Comparison of ENCODE assay signal across 8 mouse cellular contexts in genomic region chr11:97659990-97660714, GRCm38 (mm10). TPM values are rescaled to one million over a fixed set of nuclear protein-coding genes. Genes with fewer than 3 reads are reported as not detected.
DNase-seq lines count a peak whose midpoint lies in the region; ATAC-seq lines count a peak whose summit lies in the region.

No protein-coding gene starts in this region.

- intact Hi-C loops in left cerebral cortex, postnatal 36 days (cut with DNase I) = loop anchor here (5.0 kb wide), 1 partner anchor 37 kb away; no protein-coding TSS in a partner anchor

- peak; percentile 86 to 94 for DNase-seq in adrenal gland, adult (ENCODE audit: inconsistent age in 2 of 2, low spot score in 1 of 2)
- DNase-seq in adrenal gland, adult 8-10 months = no peak
- DNase-seq in gastrocnemius, postnatal 25 days = peak; percentile 87
- DNase-seq in left cerebral cortex, postnatal 36 days (ENCODE audit: low spot score in 2 of 2) = peak; percentile 82 to 86
- peak; percentile 72 for DNase-seq in skeletal muscle tissue, adult 2 months (ENCODE audit: low read depth, low spot score)

- peak; percentile 35 for ATAC-seq in common myeloid progenitor, adult 5-6 weeks (replicated peaks; ENCODE audit: low read depth, poor library complexity, severe bottlenecking)
- peak; percentile 26 for ATAC-seq in inflammation-experienced regulatory T-cells, adult 6 months
- peak; percentile 32 for ATAC-seq in megakaryocyte-erythroid progenitor cell, adult 5-6 weeks (replicated peaks; ENCODE audit: low FRiP score, low TSS enrichment, poor library complexity, severe bottlenecking)

RNA-seq across cellular contexts. Expression of gene Mllt6, which starts 3.1 kb away (rescaled TPM):
- 10 to 100 TPM; 53.1 to 99.4 (median 71.8) TPM for total RNA-seq in adrenal gland, adult 8-10 months (2022)
- 4.9 and 9.7 TPM in 2 replicates for total RNA-seq in common myeloid progenitor, adult 5-6 weeks (2017)
- 10 to 100 TPM; 33.0 to 40.5 TPM for total RNA-seq in gastrocnemius, postnatal 25 days (2021)
- 10 to 100 TPM; 13.4 to 17.0 (median 14.6) TPM for polyA plus RNA-seq in inflammation-experienced regulatory T-cells, adult 6 months (2017; shearing (Covaris generic))
- total RNA-seq in left cerebral cortex, postnatal 36 days (2021) = 100 to 1,000 TPM; 129 to 134 TPM
- 5.4 and 6.1 TPM in 2 replicates for total RNA-seq in megakaryocyte-erythroid progenitor cell, adult 5-6 weeks (2014; fragmentation: Nextera tagmentation)
- total RNA-seq in megakaryocyte-erythroid progenitor cell, adult 5-6 weeks (2017) = 4.8 and 5.4 TPM in 2 replicates

RNA-seq across cellular contexts. Expression of gene Cisd3, which starts 25.5 kb away (rescaled TPM):
- 100 to 1,000 TPM; 153 to 194 (median 169) TPM for total RNA-seq in adrenal gland, adult 8-10 months (2022)
- 2.8 and 5.6 TPM in 2 replicates for total RNA-seq in common myeloid progenitor, adult 5-6 weeks (2017)
- 100 to 1,000 TPM; 109 to 113 TPM for total RNA-seq in gastrocnemius, postnatal 25 days (2021)
- polyA plus RNA-seq in inflammation-experienced regulatory T-cells, adult 6 months (2017; shearing (Covaris generic)) = 100 to 1,000 TPM in 1 of 3 experiments, 10 to 100 TPM in 2; 69.0 to 129 (median 86.9) TPM
- total RNA-seq in left cerebral cortex, postnatal 36 days (2021) = 10 to 100 TPM; 56.0 to 59.3 TPM
- total RNA-seq in megakaryocyte-erythroid progenitor cell, adult 5-6 weeks (2014; fragmentation: Nextera tagmentation) = 10.1 TPM in 1 of 2 replicates, not detected in the other
- total RNA-seq in megakaryocyte-erythroid progenitor cell, adult 5-6 weeks (2017) = 15.9 TPM in 1 of 2 replicates, not detected in the other

RNA-seq across cellular contexts. Expression of gene Epop, which starts 30.6 kb away (rescaled TPM):
- total RNA-seq in adrenal gland, adult 8-10 months (2022) = 1 to 10 TPM; 2.1 to 5.4 (median 4.0) TPM
- 1.8 and 2.7 TPM in 2 replicates for total RNA-seq in common myeloid progenitor, adult 5-6 weeks (2017)
- 1 to 10 TPM; 1.2 to 1.6 TPM for total RNA-seq in gastrocnemius, postnatal 25 days (2021)
- polyA plus RNA-seq in inflammation-experienced regulatory T-cells, adult 6 months (2017; shearing (Covaris generic)) = under 1 TPM; 0.24 to 0.48 (median 0.45) TPM
- total RNA-seq in left cerebral cortex, postnatal 36 days (2021) = 100 to 1,000 TPM in 1 of 2 experiments, 10 to 100 TPM in 1; 90.9 to 102 TPM
- total RNA-seq in megakaryocyte-erythroid progenitor cell, adult 5-6 weeks (2014; fragmentation: Nextera tagmentation) = 2.6 and 2.9 TPM in 2 replicates
- total RNA-seq in megakaryocyte-erythroid progenitor cell, adult 5-6 weeks (2017) = 0.61 and 2.6 TPM in 2 replicates

RNA-seq across cellular contexts. Expression of gene Pcgf2, which starts 40.1 kb away (rescaled TPM):
- total RNA-seq in adrenal gland, adult 8-10 months (2022) = 10 to 100 TPM; 22.2 to 48.5 (median 32.1) TPM
- 0.82 and 1.0 TPM in 2 replicates for total RNA-seq in common myeloid progenitor, adult 5-6 weeks (2017)
- 1 to 10 TPM; 2.4 to 3.3 TPM for total RNA-seq in gastrocnemius, postnatal 25 days (2021)
- polyA plus RNA-seq in inflammation-experienced regulatory T-cells, adult 6 months (2017; shearing (Covaris generic)) = 1 to 10 TPM; 4.6 to 6.9 (median 5.4) TPM
- 10 to 100 TPM; 27.5 to 35.7 TPM for total RNA-seq in left cerebral cortex, postnatal 36 days (2021)
- total RNA-seq in megakaryocyte-erythroid progenitor cell, adult 5-6 weeks (2014; fragmentation: Nextera tagmentation) = 6.8 and 19.0 TPM in 2 replicates
- total RNA-seq in megakaryocyte-erythroid progenitor cell, adult 5-6 weeks (2017) = 0.23 and 0.28 TPM in 2 replicates

RNA-seq across cellular contexts. Expression of gene Psmb3, which starts 43.0 kb away (rescaled TPM):
- 100 to 1,000 TPM; 197 to 238 (median 210) TPM for total RNA-seq in adrenal gland, adult 8-10 months (2022)
- 109 and 147 TPM in 2 replicates for total RNA-seq in common myeloid progenitor, adult 5-6 weeks (2017)
- 100 to 1,000 TPM; 128 TPM for total RNA-seq in gastrocnemius, postnatal 25 days (2021)
- polyA plus RNA-seq in inflammation-experienced regulatory T-cells, adult 6 months (2017; shearing (Covaris generic)) = 100 to 1,000 TPM; 461 to 576 (median 475) TPM
- 100 to 1,000 TPM; 116 to 125 TPM for total RNA-seq in left cerebral cortex, postnatal 36 days (2021)
- 226 and 360 TPM in 2 replicates for total RNA-seq in megakaryocyte-erythroid progenitor cell, adult 5-6 weeks (2014; fragmentation: Nextera tagmentation)
- 171 and 175 TPM in 2 replicates for total RNA-seq in megakaryocyte-erythroid progenitor cell, adult 5-6 weeks (2017)

Comparison
In these comparisons a context has a peak if more than half of its experiments do, and no peak if none do; other contexts are left out.
1. RNA of gene Epop, which starts 30.6 kb away (total RNA-seq): 90.9 to 102 TPM in left cerebral cortex, postnatal 36 days; 2.1 to 5.4 TPM in adrenal gland, adult 8-10 months, 0.61 to 2.9 TPM in megakaryocyte-erythroid progenitor cell, adult 5-6 weeks, 1.8 to 2.7 TPM in common myeloid progenitor, adult 5-6 weeks and 1.2 to 1.6 TPM in gastrocnemius, postnatal 25 days; every median in the first group is over 10 times any median in the second.
2. Peak in every context shown above with its lines, with median percentiles within 50 percentile points of each other: ATAC-seq.